Mouse (Mus musculus) lung, postnatal 4 days (tissue): ENCODE data around the gene Camsap2.

ENCODE experiments used
- DNase-seq, 2 experiments: peaks; one replicate each; pipeline ENCODE4 v3.0.0; 2021

Camsap2 gene

DNA sequence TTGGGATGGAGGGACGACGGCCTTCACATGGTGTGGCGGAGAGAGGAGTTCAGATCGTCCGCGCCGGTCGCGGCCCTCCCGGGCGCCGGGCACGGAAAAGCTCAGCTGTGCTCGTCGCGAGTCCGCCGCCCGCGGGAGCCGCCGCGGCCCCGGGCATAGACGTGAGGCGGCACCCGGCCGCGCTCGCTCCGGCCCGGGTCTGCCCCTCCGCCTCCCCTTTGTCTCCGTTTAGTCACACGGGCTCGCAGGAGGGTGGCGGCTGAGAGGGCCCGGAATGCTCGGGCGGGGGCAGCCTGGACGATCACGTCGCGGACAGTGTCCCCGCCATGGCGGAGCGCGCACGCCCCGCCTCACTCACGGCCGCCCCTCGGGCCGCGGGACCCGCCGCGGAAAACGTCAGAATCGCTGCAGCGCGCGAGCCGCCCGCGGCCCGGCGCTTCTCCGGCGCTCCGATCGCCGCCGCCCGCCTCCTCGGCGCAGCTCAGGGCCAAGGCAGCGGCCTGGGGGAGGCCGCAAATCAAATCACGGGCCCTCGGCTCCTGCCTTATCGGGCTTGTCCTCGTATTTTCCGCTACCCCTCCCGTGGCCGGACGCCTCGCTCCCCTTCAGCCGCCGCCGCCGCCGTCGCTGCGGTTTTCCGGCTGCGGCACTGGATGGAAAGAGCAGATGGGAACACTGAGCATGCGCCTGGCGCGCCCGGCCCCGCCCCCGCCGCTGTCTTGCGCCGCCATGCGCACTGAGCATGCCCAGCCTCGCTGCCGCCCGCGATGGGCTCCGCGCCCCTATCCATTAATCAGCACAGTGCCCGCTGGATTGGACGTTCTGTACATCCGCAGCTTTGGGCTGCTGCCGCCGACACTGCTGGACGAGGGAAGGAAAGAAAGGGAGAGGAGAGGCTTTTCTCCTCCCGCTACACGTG is at the start of gene Camsap2:
Gene Camsap2 (minus strand): TSS at position 651 of the 919 bp plus-strand sequence.
- peak; percentile 96 for DNase-seq

DNA sequence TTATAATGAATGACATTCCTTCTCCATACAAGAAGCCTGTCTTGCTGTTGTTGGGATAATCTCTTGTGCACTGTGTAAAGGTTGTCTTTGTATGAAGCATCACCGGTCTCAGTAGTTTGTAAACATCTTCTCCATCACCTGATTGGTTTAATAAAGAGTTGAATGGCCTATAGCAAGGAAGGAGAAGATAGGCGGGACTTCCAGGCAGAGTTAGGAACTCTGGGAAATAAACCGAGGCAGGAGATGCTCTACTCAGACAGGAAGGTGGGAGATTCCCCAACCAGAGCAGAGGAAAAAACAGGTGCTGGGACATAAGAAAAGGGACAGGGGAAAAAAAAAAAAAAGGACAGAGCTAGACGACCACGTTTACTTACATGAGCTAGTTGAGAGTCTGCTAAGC is 49.2 kb upstream of the Camsap2 start:
- DNase-seq = no peak

DNA sequence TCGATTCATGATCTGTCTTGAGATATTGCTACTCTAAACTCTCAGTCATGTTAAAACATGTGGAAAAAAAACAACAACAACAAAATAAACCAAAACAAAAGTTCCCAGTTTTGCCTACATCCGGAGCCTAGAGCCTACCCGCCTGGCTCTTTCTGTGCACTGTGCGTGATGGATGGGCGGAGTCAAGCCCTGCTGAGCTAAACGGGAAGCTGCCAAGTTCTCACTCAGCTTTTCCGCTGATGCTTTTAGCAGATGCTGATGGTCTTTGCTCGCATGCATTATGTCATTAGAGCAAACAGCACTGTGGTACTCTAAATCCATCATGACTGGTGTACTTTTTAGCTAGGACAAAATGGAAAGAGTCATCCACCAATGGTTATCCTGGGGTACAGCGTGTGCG is 48.6 kb upstream of the Camsap2 start:
- peak; percentile 37 to 56 for DNase-seq

DNA sequence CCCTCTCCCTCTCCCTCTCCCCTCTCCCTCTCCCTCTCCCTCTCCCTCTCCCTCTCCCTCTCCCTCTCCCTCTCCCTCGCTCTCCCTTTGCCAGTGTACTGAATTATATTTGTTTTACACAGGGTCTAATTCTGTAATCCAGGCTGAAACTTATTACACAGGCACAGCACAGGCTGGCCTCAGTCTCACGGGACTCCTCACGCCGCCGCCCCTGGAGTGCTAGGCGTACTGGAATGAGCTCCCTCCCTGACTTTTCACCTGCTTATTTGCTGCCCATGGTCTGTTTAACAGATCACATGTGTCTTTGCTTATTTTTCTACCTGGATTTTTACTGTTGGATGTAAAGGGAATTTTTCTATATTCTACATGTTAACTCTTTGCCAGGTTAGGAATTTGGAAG is 41.0 kb upstream of the Camsap2 start:
- no peak for DNase-seq

- DNase-seq = peak; percentile 34 to 44
Measured at GRCm38 (mm10) chr1:136381583-136381982, 35.7 kb upstream of the Camsap2 start.

GRCm38 (mm10) chr1:136381169-136381568 is 35.3 kb upstream of the Camsap2 start:
- peak; percentile 32 to 37 for DNase-seq

DNA sequence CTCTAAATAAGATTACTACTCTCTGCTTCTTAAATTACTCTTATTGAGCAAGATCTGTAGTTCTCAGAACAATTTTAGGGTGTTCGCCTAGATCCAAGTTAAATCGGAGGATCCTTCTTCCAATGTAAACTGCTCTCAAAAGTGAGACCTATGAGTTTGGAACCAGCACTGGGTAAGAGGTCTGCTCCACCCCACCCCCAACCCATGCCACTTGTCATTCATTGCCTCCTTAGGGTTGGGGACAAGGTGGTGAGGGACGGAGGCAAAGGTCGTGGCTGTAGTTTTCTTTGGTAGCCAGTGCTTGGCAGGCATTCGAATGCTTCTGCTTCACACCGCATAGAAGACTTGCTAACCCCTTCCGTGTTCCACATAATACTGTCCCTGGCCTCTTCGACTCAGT is 34.7 kb upstream of the Camsap2 start:
- no peak for DNase-seq

DNA sequence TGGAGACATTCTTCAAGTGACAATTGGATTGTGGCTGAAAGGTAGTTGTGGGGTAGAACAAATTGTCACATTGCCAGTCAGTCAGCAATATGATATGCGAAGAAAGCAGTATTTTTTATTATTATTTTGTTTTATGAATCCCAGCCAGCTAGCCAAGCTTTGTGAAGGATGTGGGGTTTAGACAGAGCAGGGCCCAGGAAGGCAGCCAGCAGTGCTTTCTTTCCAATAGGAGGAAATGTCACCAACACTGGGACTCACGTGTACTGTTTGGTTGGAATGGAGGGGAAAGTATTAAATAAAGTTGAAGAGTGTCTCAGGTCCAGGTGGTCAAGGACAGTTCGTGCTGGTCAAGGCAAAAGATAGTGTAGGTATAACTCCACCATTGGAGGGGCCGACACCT is 34.3 kb upstream of the Camsap2 start:
- no peak for DNase-seq

DNA sequence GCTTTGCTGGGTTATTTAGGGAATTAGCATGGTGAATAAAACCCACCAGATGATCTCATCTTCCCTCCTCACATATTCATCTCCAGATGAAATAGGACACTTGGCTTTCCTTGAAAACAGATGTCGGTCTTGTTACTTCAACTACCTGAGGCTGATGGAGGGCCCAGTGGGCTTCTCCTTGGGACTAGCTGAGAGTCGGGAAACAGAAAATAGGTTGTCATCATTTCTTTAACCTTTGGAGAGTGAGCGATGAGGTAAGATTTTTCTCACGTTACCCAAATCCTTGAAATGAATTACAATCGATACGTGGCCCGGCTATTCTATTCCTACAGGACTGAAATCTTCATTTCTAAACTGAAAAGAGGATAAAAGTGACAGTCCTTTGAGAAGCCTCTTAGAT is 33.4 kb upstream of the Camsap2 start:
- no peak for DNase-seq

GRCm38 (mm10) chr1:136365986-136366385 is 20.1 kb upstream of the Camsap2 start:
- peak; percentile 73 to 82 for DNase-seq

DNA sequence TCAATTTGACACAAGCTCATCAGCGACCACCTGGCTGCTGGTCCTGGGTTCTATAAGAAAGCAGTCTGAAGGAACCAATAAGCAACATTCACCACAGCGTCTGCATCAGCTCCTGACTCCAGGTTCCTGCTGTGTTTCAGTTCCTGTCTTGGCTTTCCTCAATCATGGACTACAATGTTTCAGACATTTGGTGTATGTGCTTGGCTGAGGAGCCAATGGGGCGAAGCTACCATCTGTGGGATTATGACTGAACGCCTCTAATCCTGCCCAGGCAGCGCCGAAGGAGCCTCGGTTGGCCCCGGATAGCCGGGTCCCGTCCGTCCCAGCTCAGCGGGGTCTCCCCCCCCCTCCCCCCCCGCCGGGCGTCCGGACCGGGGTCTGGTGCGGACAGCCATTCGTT is 18.8 kb upstream of the Camsap2 start:
- DNase-seq = peak; percentile 55 to 76

- no peak for DNase-seq
Measured at GRCm38 (mm10) chr1:136363035-136363434, 17.1 kb upstream of the Camsap2 start.

GRCm38 (mm10) chr1:136362567-136362966 is 16.7 kb upstream of the Camsap2 start:
- DNase-seq = no peak

DNA sequence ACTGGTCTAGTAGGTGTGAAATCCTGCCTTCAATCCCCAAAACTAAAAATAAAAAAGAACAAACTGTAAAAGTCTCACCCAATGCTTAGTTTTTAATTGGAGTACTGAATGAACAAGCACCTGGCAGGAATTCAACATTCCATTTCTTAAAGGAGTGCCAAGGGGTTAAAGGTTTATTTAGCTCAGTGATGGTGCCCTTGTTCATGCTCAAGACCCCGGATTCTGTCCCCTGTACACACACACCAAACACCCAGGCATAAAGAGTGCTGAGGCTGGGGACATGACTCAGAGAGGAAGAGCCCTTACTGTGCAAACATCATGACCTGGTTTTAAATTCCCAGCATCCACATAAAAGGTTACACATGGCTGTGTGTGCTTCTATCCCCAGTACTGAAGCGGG is 15.5 kb upstream of the Camsap2 start:
- no peak for DNase-seq

- DNase-seq = no peak
Measured at GRCm38 (mm10) chr1:136360909-136361308, 15.0 kb upstream of the Camsap2 start.

DNA sequence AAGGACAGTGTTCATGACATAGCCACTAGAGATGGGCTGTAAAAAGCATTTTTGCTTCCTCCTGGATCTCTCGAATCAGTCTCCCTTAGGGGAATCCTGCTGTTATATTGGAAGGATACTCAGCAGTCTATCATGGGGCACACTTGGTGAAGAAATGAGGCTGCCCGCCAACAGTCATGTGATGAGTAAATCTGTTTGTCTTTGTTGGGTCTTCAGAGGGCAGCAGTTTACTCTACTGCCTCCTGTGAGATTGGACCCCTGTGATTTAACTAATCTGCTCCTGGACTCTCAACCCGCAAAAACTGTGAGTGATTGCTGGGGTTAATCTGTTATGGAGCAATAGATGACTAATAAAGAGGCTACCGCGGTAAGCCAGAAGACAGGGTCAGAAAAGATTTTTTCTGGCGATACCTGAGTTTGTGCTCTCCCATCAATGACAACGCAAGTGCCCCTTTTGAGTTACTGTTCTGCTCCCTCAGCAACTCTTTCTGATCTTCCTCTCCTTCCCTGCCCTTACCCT is 13.0 kb upstream of the Camsap2 start:
- DNase-seq = no peak

DNA sequence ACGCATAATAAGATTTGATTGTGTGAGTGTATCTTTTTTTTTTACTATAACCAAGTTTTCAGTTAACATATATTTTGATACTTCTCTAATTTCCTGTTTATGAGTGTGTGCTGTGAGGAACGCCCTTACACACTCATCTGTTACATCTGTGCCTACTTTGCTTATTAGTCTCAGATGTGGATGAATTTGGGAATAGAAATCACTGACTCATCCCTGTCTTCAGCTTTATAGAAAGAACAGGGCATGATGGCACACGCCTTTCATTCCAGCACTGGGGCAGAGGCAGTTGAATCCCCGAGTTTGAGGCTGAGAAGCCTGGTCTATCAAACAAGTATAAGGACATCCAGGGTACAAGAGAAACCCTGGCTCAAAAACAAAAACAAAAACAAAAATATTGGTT is 9.7 kb upstream of the Camsap2 start:
- DNase-seq = no peak

DNA sequence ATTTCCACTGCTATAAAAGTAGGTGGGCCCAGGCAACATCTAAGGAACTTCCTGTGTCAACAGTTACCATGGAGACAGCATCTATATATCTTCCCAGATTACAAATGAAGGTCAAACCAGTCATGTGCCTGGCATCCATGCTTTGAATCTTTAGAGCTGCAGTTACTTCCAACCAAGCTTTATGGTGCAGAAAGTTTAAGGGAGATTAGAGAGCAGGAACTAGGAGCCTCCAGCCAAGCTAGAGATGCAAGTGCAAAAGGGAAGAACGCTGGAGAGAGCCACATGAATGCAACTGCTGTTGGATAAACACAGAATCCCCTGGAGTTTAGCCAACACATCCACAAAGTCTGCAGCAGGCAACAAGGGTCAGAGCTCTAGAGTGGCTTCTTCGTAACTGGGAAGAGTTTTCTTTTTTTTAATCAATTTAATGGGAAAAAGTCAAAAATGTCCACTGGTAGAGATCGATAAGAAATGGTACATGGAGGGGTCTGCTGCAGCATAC is 4.8 kb upstream of the Camsap2 start:
- no peak for DNase-seq

DNA sequence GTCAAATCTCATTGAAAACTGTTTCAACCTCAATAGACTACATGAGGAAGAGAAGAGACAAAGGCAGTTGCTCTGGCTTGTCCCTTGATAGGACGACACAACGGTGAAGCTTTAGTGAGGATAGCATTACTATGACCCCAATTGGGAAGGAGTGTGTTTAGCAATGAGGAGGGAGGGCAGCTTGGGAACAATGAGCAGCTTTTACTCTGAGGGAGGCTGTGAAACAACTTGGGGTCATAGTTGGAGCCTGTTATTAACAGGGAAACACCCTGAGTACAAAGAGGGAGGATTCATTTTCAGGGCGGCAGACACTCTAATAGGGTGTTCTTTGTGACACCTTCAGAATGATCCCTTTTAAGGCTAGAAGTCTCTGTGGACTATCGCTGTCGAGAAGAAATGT is 2.2 kb upstream of the Camsap2 start:
- DNase-seq = no peak

DNA sequence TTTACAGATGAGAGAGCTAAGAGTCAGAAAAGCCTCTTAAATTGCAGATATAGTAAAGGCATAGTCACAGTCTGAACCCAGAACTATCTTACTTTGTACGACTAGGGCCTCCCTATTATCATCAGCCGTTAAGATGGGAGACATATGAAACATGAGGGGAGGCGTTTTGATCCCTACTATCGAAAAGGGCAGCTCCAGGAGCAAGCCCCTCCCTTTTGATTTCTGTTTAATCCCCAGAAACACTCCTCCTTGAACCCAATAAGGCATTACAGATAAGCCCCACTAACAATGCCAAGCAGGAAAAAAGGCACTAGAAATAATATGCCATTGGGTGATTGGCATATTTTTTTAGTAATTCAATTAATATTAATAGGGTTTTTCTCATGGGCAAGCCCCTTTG is 1.2 kb upstream of the Camsap2 start:
- DNase-seq = no peak

DNA sequence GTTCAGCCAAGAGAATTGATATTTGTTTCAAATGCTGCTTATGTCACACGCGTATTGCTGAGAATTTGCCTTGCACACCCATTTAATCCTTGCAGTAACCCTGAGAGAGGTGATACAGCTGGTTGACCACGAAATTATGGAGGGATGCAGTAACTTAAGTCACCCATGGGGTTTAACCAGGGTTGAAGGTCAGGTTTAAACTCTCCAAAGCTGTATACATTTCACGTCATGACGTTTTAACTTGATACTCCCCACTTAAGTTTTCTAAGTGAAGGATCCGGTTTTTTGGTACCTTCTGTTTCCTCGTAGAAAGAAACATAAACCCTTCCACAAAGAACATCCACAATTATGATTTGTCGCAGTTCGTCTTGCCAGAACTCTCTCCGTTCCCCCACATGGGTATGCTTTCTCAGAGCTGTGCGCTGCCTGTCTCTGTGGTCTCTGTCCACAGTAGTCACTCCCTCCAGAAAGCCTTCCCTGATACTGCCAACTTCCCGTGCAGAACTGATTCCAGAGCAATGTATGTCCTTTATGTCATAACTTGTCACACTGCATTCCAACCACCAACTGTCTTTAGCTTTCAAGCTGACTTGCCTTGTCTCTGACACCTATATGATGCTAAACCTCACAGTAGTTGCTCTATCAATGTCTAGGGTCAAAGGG is 600 bp upstream of the Camsap2 start:
- DNase-seq = no peak

GRCm38 (mm10) chr1:136344768-136345453 is 993 bp downstream of the Camsap2 start:
- DNase-seq = no peak

GRCm38 (mm10) chr1:136344281-136344680 is 1.6 kb downstream of the Camsap2 start:
- DNase-seq = peak in 1 of 2 experiments; percentile 18
